Mouse (Mus musculus) heart, embryonic 11.5 days (tissue): Measurements from ENCODE around the gene Cog5. TPM values are rescaled to one million over a fixed set of nuclear protein-coding genes. Genes with fewer than 3 reads are reported as not detected.

Source experiments
- ATAC-seq: fragments of 200-750 bp; cut with Nextera tagmentation; replicated peaks from 2 replicates; pipeline ENCODE4 v1.8.0; 2017; ENCODE audit warnings: moderate library complexity; ENCODE audit not compliant: insufficient number of reproducible peaks, low FRiP score, low TSS enrichment
- H3K27ac ChIP-seq: fragments of 300-500 bp; sonication (generic); 2 replicates; pipeline ENCODE4 v1.5.1; 2014; ENCODE audit warnings: mild to moderate bottlenecking, low read depth, low read length
- H3K27me3 ChIP-seq: fragments of 300-500 bp; sonication (generic); 2 replicates; pipeline ENCODE4 v1.6.1; 2014; ENCODE audit warnings: mild to moderate bottlenecking, low read length, mixed read lengths; ENCODE audit not compliant: control insufficient read depth, insufficient read depth
- H3K36me3 ChIP-seq: fragments of 300-500 bp; sonication (generic); 2 replicates; pipeline ENCODE4 v1.6.1; 2014; ENCODE audit warnings: mild to moderate bottlenecking, low read length, moderate library complexity, mixed read lengths; ENCODE audit not compliant: control insufficient read depth, insufficient read depth
- H3K4me1 ChIP-seq: fragments of 300-500 bp; sonication (generic); 2 replicates; pipeline ENCODE4 v1.6.1; 2014; ENCODE audit warnings: low read length; ENCODE audit not compliant: control insufficient read depth, insufficient read depth
- H3K4me2 ChIP-seq: fragments of 300-500 bp; sonication (generic); 2 replicates; pipeline ENCODE4 v1.6.1; 2014; ENCODE audit warnings: mild to moderate bottlenecking, moderate library complexity
- H3K4me3 ChIP-seq: fragments of 300-500 bp; sonication (generic); 2 replicates; pipeline ENCODE4 v1.5.1; 2014; ENCODE audit warnings: low read depth, low read length
- H3K9ac ChIP-seq: fragments of 300-500 bp; sonication (generic); 2 replicates; pipeline ENCODE4 v1.6.1; 2014; ENCODE audit warnings: mild to moderate bottlenecking, low read depth, low read length, moderate library complexity
- H3K9me3 ChIP-seq: fragments of 300-500 bp; sonication (generic); replicated peaks from 2 replicates; pipeline ENCODE4 v1.6.1; 2016; ENCODE audit warnings: low read length; ENCODE audit not compliant: control insufficient read depth
- WGBS: fragments of 180-500 bp; shearing (Covaris S2); extraction: QIAGEN DNeasy Blood & Tissue Kit; methylation state at CpG from one replicate; pipeline ENCODE4 v1.1.7; 2014; ENCODE audit not compliant: insufficient replicate concordance; 5-methylcytosine and 5-hydroxymethylcytosine counted together
- polyA plus RNA-seq: library from polyadenylated mRNA; unstranded; fragments of >200 nt; fragmentation: Nextera tagmentation; extraction: Ambion mirVana; gene quantifications from 2 replicates; pipeline ENCODE4 v1.2.1, GENCODE M21; 2014

The Cog5 gene
- polyA plus RNA-seq, 1 experiment from 2014 or later: 32.3 TPM

- ATAC-seq: no peak
- H3K27me3 ChIP-seq: no peaks in the 10 kb centered on the region
- H3K4me1 ChIP-seq: peaks cover 5% of the 10 kb centered on the region; the same call in 1 of the 2 replicates
- no peak overlapping the region for H3K27ac ChIP-seq
- 63% methylated on average over 1 of the region's 1 CpGs for WGBS
- H3K36me3 ChIP-seq: no peaks in the 10 kb centered on the region
- no peak overlapping the region for H3K4me2 ChIP-seq
- no peak overlapping the region for H3K9ac ChIP-seq
- no peaks in the 10 kb centered on the region; the same call in 1 of the 2 replicates for H3K9me3 ChIP-seq
- H3K4me3 ChIP-seq: no peak overlapping the region
Observed at GRCm38 (mm10) chr12:31693278-31693677, 38.6 kb downstream of the Cog5 start.

GRCm38 (mm10) chr12:31700623-31701347, 46.1 kb downstream of the Cog5 start:
- Histone ChIP-seq H3K27me3 (no peaks in the 10 kb centered on the region), H3K27ac (no peak overlapping the region), H3K4me1 (0 out of 2 replicates have a peak, but pooled peaks cover 5% of the 10 kb centered on the region), H3K4me2 (no peak overlapping the region), H3K9me3 (no peaks in the 10 kb centered on the region; the same call in 1 of the 2 replicates), H3K36me3 (no peaks in the 10 kb centered on the region), H3K4me3 (no peak overlapping the region), H3K9ac (no peak overlapping the region)
- ATAC-seq: no peak
- WGBS: 72% methylated on average over 5 of the region's 5 CpGs

- H3K9me3 ChIP-seq: no peaks in the 10 kb centered on the region; the same call in 1 of the 2 replicates
- H3K36me3 ChIP-seq: no peaks in the 10 kb centered on the region
- ATAC-seq: no peak
- no peaks in the 10 kb centered on the region for H3K27me3 ChIP-seq
- H3K9ac ChIP-seq: no peak overlapping the region
- WGBS: 77% methylated on average over 5 of the region's 5 CpGs
- H3K4me3 ChIP-seq: no peak overlapping the region
- H3K4me1 ChIP-seq: 0 out of 2 replicates have a peak, but pooled peaks cover 5% of the 10 kb centered on the region
- H3K4me2 ChIP-seq: no peak overlapping the region
- H3K27ac ChIP-seq: no peak overlapping the region
Observed at GRCm38 (mm10) chr12:31701411-31701810, 46.7 kb downstream of the Cog5 start.

- no peak overlapping the region for H3K9ac ChIP-seq
- H3K4me2 ChIP-seq: peak overlapping the region; percentile 19; the same call in 1 of the 2 replicates
- ATAC-seq: no peak; the same call in 1 of the 2 replicates
- no peaks in the 10 kb centered on the region for H3K36me3 ChIP-seq
- no peaks in the 10 kb centered on the region for H3K27me3 ChIP-seq
- 28% methylated on average over 6 of the region's 6 CpGs for WGBS
- H3K4me3 ChIP-seq: no peak overlapping the region
- H3K4me1 ChIP-seq: 0 out of 2 replicates have a peak, but pooled peaks cover 5% of the 10 kb centered on the region
- H3K27ac ChIP-seq: peak overlapping the region; percentile 60
- H3K9me3 ChIP-seq: no peaks in the 10 kb centered on the region
Observed at GRCm38 (mm10) chr12:31703904-31704303, 49.2 kb downstream of the Cog5 start.

- Histone ChIP-seq H3K4me1 (0 out of 2 replicates have a peak, but pooled peaks cover 1% of the 10 kb centered on the region), H3K9ac (no peak overlapping the region), H3K27me3 (no peaks in the 10 kb centered on the region), H3K4me2 (no peak overlapping the region), H3K4me3 (no peak overlapping the region), H3K27ac (peak overlapping the region; percentile 64), H3K36me3 (0 out of 2 replicates have a peak, but pooled peaks cover 2% of the 10 kb centered on the region), H3K9me3 (no peaks in the 10 kb centered on the region)
- WGBS: 47% methylated on average over 2 of the region's 2 CpGs
- ATAC-seq: no peak
Observed at GRCm38 (mm10) chr12:31706168-31706567, 51.5 kb downstream of the Cog5 start.

GRCm38 (mm10) chr12:31707531-31707930, 52.9 kb downstream of the Cog5 start:
- H3K9ac ChIP-seq: no peak overlapping the region

GRCm38 (mm10) chr12:31709665-31710064, 55.0 kb downstream of the Cog5 start:
- no peaks in the 10 kb centered on the region for H3K27me3 ChIP-seq
- WGBS: 73% methylated on average over 6 of the region's 6 CpGs
- no peak overlapping the region for H3K9ac ChIP-seq
- no peak overlapping the region for H3K4me3 ChIP-seq
- H3K9me3 ChIP-seq: no peaks in the 10 kb centered on the region
- H3K4me2 ChIP-seq: peak overlapping the region; percentile 3; the same call in 1 of the 2 replicates
- H3K27ac ChIP-seq: peak overlapping the region; percentile 24; the same call in 1 of the 2 replicates
- ATAC-seq: no peak
- 0 out of 2 replicates have a peak, but pooled peaks cover 2% of the 10 kb centered on the region for H3K36me3 ChIP-seq
- H3K4me1 ChIP-seq: no peaks in the 10 kb centered on the region

More at GRCm38 (mm10) chr12:31707531-31707930, 52.9 kb downstream of the Cog5 start:
- Histone ChIP-seq H3K4me1 (no peaks in the 10 kb centered on the region), H3K27ac (no peak overlapping the region), H3K9me3 (no peaks in the 10 kb centered on the region), H3K36me3 (0 out of 2 replicates have a peak, but pooled peaks cover 2% of the 10 kb centered on the region), H3K27me3 (no peaks in the 10 kb centered on the region), H3K4me2 (no peak overlapping the region), H3K4me3 (no peak overlapping the region)
- no peak for ATAC-seq
- 45% methylated on average over 1 of the region's 1 CpGs for WGBS

- no peak for ATAC-seq
- no peaks in the 10 kb centered on the region for H3K27me3 ChIP-seq
- peak overlapping the region; percentile 54 for H3K4me2 ChIP-seq
- H3K9ac ChIP-seq: peak overlapping the region; percentile 40
- 0 out of 2 replicates have a peak, but pooled peaks cover 2% of the 10 kb centered on the region for H3K36me3 ChIP-seq
- H3K9me3 ChIP-seq: no peaks in the 10 kb centered on the region
- peak overlapping the region; percentile 36 for H3K4me3 ChIP-seq
- H3K27ac ChIP-seq: no peak overlapping the region
- 43% methylated on average over 5 of the region's 5 CpGs for whole genome bisulfite sequencing
- H3K4me1 ChIP-seq: no peaks in the 10 kb centered on the region
Observed at GRCm38 (mm10) chr12:31712233-31712632, 57.6 kb downstream of the Cog5 start.
